Mouse (Mus musculus): ENCODE results near the gene Wdr25.

GRCm38 (mm10) chr12:108896006-108896405, 2.6 kb downstream of the Wdr25 start:
- TF ChIP-seq CTCF (IDR thresholded peaks at IDR 0.05; ENCODE audit: extremely low read depth, insufficient read depth, insufficient read length, insufficient replicate concordance): no peak
- TF ChIP-seq POLR2A (IDR thresholded peaks at IDR 0.05; ENCODE audit: low read depth, low read length): no peak
